Mouse (Mus musculus): ENCODE data around the gene Dedd2.

The Dedd2 gene

GRCm38 (mm10) chr7:25246079-25246758, 25.8 kb upstream of the Dedd2 start:
- peak; percentile 69 to 78 for DNase-seq

GRCm38 (mm10) chr7:25244562-25245369, 24.4 kb upstream of the Dedd2 start:
- DNase-seq = no peak

GRCm38 (mm10) chr7:25243361-25243760, 22.9 kb upstream of the Dedd2 start:
- DNase-seq = no peak

GRCm38 (mm10) chr7:25241062-25241461, 20.6 kb upstream of the Dedd2 start:
- peak; percentile 62 to 80 for DNase-seq

GRCm38 (mm10) chr7:25240631-25241030, 20.2 kb upstream of the Dedd2 start:
- DNase-seq = no peak

- DNase-seq = peak; percentile 87 to 95
Observed at GRCm38 (mm10) chr7:25238829-25239623, 18.6 kb upstream of the Dedd2 start.

GRCm38 (mm10) chr7:25238015-25238706, 17.7 kb upstream of the Dedd2 start:
- peak; percentile 94 to 97 for DNase-seq

GRCm38 (mm10) chr7:25237249-25238014, 17.0 kb upstream of the Dedd2 start, which contains the start of gene Gsk3a:
TSS of gene Gsk3a (minus strand) at chr7:25237851.
- peak; percentile 99 for DNase-seq

GRCm38 (mm10) chr7:25235526-25235925, 15.1 kb upstream of the Dedd2 start:
- DNase-seq = peak in 1 of 2 experiments; percentile 27

GRCm38 (mm10) chr7:25233061-25233460, 12.6 kb upstream of the Dedd2 start:
- DNase-seq = peak in 1 of 2 experiments; percentile 29

- peak in 1 of 2 experiments; percentile 37 for DNase-seq
Observed at GRCm38 (mm10) chr7:25232101-25232648, 11.8 kb upstream of the Dedd2 start.

GRCm38 (mm10) chr7:25230690-25231285, 10.4 kb upstream of the Dedd2 start:
- peak in 1 of 2 experiments; percentile 30 for DNase-seq

GRCm38 (mm10) chr7:25227523-25228300, 7.3 kb upstream of the Dedd2 start:
- DNase-seq = peak; percentile 44 to 81

- no peak for DNase-seq
Observed at GRCm38 (mm10) chr7:25222275-25222967, 2.0 kb upstream of the Dedd2 start.

- peak; percentile 98 to 99 for DNase-seq
Observed at GRCm38 (mm10) chr7:25221102-25221883, 878 bp upstream of the Dedd2 start, which contains the start of gene Zfp526. TSS of gene Zfp526 (plus strand) at chr7:25221425.

GRCm38 (mm10) chr7:25219756-25220456, 509 bp downstream of the Dedd2 start:
- peak; percentile 96 to 98 for DNase-seq

GRCm38 (mm10) chr7:25219416-25219750, 1.0 kb downstream of the Dedd2 start:
- peak in 1 of 2 experiments; percentile 20 for DNase-seq

All from kidney, postnatal 25 days (tissue).